Mouse (Mus musculus): ENCODE measurements around the gene Cttnbp2nl. TPM values are rescaled to one million over a fixed set of nuclear protein-coding genes. Genes with fewer than 3 reads are reported as not detected.

Cttnbp2nl gene
- polyA plus RNA-seq, 1 experiment from 2014 or later = 52.4 TPM

DNA sequence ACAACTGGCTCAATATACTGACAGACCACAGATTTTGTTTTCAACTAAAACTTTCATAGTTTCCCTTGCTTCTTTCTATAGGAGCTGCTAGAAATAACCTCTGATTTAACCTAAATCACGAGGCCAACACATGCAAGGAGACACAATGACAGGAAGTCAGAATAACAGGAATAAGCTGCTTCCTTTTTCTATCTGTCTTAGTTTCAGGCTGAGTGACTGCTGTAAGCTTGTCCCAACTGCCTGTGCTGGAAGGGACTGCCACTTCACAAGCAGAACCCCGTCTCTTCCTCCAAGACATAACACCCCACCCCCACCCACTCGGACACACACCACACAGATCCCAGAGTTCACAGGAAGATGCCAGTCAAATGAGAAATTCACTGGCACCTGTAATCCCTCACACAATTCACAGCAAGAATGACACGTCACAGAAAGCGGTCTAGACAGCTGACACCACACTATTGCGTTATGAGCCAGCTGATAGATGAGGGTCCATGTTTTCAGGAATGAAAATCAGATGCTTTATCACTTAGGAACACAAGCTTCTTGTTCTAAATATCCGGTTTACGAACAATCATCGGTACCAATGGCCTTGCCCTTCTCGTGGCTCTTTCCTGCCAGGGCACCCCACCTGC, 29.5 kb downstream of the Cttnbp2nl start:
- Histone ChIP-seq H3K9me3 (no peaks in the 10 kb centered on the region), H3K27ac (replicated peaks) (no peak overlapping the region), H3K27me3 (replicated peaks; ENCODE audit: low read depth, poor library complexity, severe bottlenecking) (no peaks in the 10 kb centered on the region), H3K36me3 (replicated peaks) (peaks cover 71% of the 10 kb centered on the region), H3K4me3 (no peak overlapping the region), H3K4me1 (peaks cover 11% of the 10 kb centered on the region)
- no peak for DNase-seq (ENCODE audit: low spot score)
- WGBS = 87% methylated on average over 10 of the region's 10 CpGs

DNA sequence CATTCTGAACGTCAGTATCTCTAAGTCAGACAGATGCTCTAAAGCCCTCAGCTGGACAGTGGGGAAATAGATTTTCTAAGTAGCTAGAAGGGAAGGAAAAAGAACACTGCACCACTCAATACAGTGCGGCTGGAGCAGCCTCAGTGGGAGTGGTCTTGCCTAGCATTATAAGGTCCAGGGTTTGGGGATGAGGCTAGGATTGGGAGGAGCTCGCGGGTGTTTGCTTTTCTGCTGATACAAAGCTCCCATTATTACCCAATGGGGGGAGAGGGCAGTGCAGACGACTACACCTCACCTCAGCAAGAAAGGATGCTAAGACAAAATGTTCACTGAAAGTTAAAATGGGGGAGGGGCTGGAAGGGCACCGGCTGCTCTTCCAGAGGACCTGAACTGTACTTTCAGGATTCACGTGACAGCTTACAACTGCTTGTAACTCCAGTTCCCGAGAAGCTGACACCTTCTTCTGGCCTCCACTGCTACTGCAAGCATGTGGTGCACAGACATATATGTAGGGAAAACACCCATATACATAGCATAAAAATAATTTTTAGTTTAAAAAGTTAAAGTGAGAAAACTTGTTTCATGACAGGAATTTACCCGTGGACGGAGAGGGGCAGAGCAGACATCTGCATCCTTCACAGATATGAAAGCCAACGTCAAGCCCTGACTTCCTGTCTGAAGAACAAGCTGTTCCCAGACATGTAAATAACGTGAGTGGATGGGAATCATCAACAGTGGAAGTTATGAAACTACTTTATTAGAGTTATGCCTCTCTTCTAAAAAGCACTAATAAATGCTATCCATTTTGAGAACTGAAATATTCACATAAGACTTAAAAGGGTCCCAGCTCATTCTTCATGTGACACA, 32.9 kb downstream of the Cttnbp2nl start:
- H3K36me3 ChIP-seq (replicated peaks) = peaks cover 72% of the 10 kb centered on the region
- no peaks in the 10 kb centered on the region for H3K27me3 ChIP-seq (replicated peaks; ENCODE audit: low read depth, poor library complexity, severe bottlenecking)
- 53% methylated on average over 12 of the region's 12 CpGs for WGBS
- no peak overlapping the region for H3K4me3 ChIP-seq
- no peaks in the 10 kb centered on the region for H3K9me3 ChIP-seq
- DNase-seq (ENCODE audit: low spot score) = no peak
- no peak overlapping the region for H3K27ac ChIP-seq (replicated peaks)
- H3K4me1 ChIP-seq = peaks cover 17% of the 10 kb centered on the region

DNA sequence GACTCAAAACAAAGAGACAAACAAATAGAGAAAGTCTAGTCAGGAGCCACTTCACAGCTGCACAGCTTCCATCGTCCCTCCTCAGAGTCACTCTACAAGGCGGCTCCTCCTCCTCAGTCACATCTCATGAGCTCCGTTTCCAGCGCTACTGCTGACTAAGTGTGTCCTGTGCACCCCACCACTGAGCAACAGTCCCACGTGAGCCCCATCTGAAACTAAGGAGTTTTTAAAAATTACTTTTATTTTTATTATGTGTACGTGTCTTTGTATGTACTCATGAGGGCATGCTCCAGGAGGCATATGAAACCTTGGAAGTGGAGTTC, 34.2 kb downstream of the Cttnbp2nl start:
- peaks cover 69% of the 10 kb centered on the region for H3K36me3 ChIP-seq (replicated peaks)
- no peak for DNase-seq (ENCODE audit: low spot score)
- WGBS = 88% methylated on average over 6 of the region's 6 CpGs
- H3K4me3 ChIP-seq = no peak overlapping the region
- H3K27me3 ChIP-seq (replicated peaks; ENCODE audit: low read depth, poor library complexity, severe bottlenecking) = no peaks in the 10 kb centered on the region
- peaks cover 17% of the 10 kb centered on the region for H3K4me1 ChIP-seq
- H3K9me3 ChIP-seq = no peaks in the 10 kb centered on the region
- no peak overlapping the region for H3K27ac ChIP-seq (replicated peaks)

DNA sequence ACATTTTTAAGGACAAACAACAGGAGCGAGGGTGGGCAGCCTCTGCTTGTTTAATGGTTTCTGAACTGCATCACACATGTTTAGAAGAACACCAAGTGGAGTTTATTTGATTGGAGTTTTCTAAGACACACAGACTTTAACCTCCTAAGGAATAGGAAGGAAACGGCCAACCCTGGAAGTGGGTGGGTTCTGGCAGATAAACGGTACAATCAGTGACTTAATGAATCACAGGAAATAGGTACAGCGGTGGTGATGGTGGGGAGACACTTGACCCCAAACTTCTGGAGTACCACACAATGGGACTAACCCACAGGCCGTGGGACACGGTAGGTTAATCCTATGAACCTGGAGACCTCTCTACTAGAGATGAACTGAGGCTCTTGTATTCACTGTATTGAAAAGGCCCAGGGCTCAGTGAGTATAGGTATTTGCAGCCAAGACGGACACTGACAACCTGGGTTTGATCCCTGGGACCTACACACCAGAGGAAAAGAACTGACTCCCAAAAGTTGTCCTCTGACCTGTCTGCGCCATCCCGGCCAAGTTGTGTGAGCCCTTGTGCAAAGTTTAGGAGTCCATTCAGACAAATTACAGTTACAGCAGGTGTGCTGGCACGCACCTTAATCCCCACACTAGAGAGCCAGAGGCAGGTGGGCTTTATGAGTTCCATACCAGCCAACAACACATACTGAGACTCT, 34.7 kb downstream of the Cttnbp2nl start:
- Histone ChIP-seq H3K27me3 (replicated peaks; ENCODE audit: low read depth, poor library complexity, severe bottlenecking) (no peaks in the 10 kb centered on the region), H3K4me3 (no peak overlapping the region), H3K27ac (replicated peaks) (no peak overlapping the region), H3K36me3 (replicated peaks) (peaks cover 64% of the 10 kb centered on the region), H3K9me3 (no peaks in the 10 kb centered on the region), H3K4me1 (peaks cover 17% of the 10 kb centered on the region)
- DNase-seq (ENCODE audit: low spot score) = no peak
- WGBS = 84% methylated on average over 10 of the region's 10 CpGs

DNA sequence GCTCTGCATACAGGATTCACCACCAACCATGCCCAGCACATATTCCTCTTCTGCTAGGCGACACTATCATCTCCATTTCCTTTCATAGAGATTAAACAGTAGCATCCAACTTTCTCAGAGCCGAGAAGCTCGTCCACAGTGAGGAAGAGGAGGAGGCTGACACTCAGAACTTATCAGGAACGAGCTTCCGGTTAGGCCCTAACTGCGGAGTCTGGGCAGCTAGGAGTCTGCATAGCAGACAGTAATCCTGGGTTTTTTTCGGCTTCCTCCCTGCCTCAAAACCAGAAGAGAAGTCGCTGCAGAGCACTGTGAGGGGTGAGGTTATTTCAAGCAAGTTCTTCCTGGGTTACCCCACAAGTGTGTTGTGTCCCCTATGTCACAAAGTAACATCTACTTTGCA, 35.6 kb downstream of the Cttnbp2nl start:
- no peak overlapping the region for H3K4me3 ChIP-seq
- peaks cover 60% of the 10 kb centered on the region for H3K36me3 ChIP-seq (replicated peaks)
- no peaks in the 10 kb centered on the region for H3K9me3 ChIP-seq
- WGBS = 91% methylated on average over 8 of the region's 8 CpGs
- H3K27ac ChIP-seq (replicated peaks) = no peak overlapping the region
- peaks cover 17% of the 10 kb centered on the region for H3K4me1 ChIP-seq
- no peaks in the 10 kb centered on the region for H3K27me3 ChIP-seq (replicated peaks; ENCODE audit: low read depth, poor library complexity, severe bottlenecking)
- DNase-seq (ENCODE audit: low spot score) = no peak

DNA sequence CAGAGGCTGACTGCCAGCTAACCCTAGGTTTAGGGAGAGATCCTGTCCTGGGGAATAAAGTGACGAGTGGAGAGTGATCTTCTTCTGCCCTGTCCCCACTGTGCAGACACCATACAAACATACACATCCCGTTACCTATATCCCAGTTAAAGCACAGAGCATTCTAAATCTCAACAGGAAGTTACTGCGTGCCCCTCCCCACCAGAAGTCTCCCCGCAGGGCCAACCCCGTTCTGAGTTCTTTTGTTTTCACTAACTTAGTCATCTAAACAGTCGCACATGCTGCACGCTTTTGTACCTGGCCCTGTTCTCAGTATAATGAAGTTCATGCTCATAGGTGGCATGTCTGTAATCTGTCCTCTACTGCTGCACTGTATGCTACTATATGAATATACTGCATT, 36.7 kb downstream of the Cttnbp2nl start:
- Histone ChIP-seq H3K4me1 (peaks cover 17% of the 10 kb centered on the region), H3K27me3 (replicated peaks; ENCODE audit: low read depth, poor library complexity, severe bottlenecking) (no peaks in the 10 kb centered on the region), H3K9me3 (no peaks in the 10 kb centered on the region), H3K36me3 (replicated peaks) (peaks cover 62% of the 10 kb centered on the region), H3K4me3 (no peak overlapping the region), H3K27ac (replicated peaks) (no peak overlapping the region)
- 77% methylated on average over 7 of the region's 7 CpGs for WGBS
- no peak for DNase-seq (ENCODE audit: low spot score)

DNA sequence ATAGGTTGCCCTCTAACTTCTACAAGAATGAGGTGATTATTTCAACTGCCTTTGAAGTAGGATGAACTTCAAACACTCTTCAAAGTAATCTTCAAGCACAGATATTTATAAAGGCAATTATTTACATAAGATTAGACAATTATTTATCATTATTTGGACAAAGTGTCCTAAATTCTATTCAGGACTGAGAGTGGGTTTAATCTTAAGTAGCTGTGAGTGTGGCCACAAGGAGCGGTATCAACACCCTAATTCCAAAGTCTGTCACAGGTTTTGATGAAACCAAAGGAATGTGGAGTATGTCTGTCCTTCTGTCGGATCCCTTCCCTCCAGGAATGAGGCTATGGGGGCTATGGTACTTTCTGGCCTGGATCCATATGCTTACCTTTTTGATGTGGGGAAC, 38.0 kb downstream of the Cttnbp2nl start:
- no peak for DNase-seq (ENCODE audit: low spot score)
- no peak overlapping the region for H3K4me3 ChIP-seq
- no peak overlapping the region for H3K27ac ChIP-seq (replicated peaks)
- H3K4me1 ChIP-seq = peaks cover 9% of the 10 kb centered on the region
- H3K27me3 ChIP-seq (replicated peaks; ENCODE audit: low read depth, poor library complexity, severe bottlenecking) = no peaks in the 10 kb centered on the region
- no peaks in the 10 kb centered on the region for H3K9me3 ChIP-seq
- peaks cover 72% of the 10 kb centered on the region for H3K36me3 ChIP-seq (replicated peaks)
- WGBS = 81% methylated on average over 2 of the region's 2 CpGs

DNA sequence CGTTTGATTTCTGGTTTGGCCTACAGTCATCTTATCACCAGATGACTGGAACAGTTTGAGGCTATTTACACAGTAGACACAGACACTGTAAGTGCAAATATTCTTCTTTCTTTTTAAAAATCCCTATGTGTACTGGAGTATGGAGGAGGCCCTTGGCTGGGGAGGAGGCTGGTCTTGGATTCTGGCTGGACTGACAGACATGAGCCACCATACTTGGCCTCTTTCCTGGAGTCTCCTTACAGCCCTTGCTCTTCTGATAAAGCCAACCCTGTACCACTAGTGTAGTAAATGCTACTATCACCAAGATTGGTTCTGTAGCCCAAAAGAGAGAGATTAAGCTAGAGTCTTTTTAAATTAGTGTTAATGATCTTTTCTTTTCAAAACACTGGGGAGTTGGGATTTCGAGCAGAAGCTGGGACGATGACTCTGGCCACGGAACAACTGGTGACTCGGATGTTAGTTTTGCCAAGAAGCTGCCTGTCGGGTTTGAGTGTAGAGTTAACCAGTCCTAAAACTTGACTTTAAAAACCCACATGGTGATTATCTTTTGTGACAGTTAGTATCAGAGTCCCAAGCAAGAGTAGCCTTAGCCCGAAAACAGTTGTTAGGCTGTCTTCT, 40.1 kb downstream of the Cttnbp2nl start:
- Histone ChIP-seq H3K27me3 (replicated peaks; ENCODE audit: low read depth, poor library complexity, severe bottlenecking) (no peaks in the 10 kb centered on the region), H3K27ac (replicated peaks) (no peak overlapping the region), H3K36me3 (replicated peaks) (peaks cover 82% of the 10 kb centered on the region), H3K4me3 (no peak overlapping the region), H3K9me3 (no peaks in the 10 kb centered on the region), H3K4me1 (peaks cover 6% of the 10 kb centered on the region; the same call in 1 of the 2 replicates)
- no peak for DNase-seq (ENCODE audit: low spot score)
- WGBS = 95% methylated on average over 7 of the region's 7 CpGs

DNA sequence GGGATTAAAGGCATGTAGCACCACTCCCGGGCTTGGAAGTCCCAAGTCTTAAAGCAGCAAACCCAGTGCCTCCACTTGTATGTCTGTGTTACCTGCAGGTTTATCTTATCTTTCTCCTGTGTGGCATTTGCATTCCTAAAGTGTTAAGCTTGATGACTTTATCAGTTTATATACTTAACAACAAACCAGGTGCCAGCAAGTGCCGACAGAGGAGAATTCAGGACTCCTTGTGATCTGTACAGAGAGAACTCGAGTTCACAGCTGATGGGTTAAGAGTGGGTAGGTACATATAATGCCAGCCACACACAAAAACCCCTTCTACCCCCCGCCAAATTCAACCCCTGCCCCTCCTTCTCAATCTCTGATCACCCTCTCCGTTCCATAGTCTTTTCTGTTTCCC, 41.1 kb downstream of the Cttnbp2nl start:
- H3K4me3 ChIP-seq = no peak overlapping the region
- DNase-seq (ENCODE audit: low spot score) = no peak
- no peak overlapping the region for H3K27ac ChIP-seq (replicated peaks)
- H3K27me3 ChIP-seq (replicated peaks; ENCODE audit: low read depth, poor library complexity, severe bottlenecking) = no peaks in the 10 kb centered on the region
- WGBS = 90% methylated on average over 5 of the region's 5 CpGs
- H3K4me1 ChIP-seq = peaks cover 4% of the 10 kb centered on the region; the same call in 1 of the 2 replicates
- H3K36me3 ChIP-seq (replicated peaks) = peaks cover 85% of the 10 kb centered on the region
- H3K9me3 ChIP-seq = no peaks in the 10 kb centered on the region

DNA sequence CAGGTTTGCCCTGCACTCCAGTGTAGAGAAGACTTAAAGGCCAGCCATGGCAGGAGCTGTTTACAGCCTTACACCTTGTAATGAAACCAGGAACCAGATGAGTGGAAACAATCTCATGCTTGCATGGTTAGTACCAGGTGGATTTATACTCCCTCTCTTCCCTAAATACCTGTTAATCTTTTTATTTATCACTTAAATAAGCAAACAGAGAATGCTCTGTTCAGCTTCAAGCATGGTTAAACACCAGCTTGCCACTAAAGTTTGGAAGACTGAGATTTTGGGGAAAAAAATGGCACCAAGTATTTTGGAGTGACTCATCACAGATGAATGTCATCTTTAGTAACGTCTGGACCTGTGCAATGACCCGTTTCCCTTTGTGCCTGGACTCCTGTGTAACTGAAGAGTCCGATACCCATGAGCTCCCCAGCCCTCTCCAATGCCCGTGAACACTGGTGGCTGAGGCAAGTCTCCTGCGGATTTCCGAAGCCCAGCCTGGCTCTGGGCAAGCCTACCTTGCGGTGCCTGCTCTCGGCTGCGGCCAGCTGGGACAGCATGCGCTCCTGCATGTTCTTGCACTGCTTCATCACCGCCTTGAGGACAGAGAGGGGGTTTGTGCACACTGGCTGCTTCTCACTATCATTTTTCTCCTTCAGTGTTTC, 42.1 kb downstream of the Cttnbp2nl start:
- H3K36me3 ChIP-seq (replicated peaks) = peaks cover 87% of the 10 kb centered on the region
- 91% methylated on average over 11 of the region's 11 CpGs for WGBS

DNA sequence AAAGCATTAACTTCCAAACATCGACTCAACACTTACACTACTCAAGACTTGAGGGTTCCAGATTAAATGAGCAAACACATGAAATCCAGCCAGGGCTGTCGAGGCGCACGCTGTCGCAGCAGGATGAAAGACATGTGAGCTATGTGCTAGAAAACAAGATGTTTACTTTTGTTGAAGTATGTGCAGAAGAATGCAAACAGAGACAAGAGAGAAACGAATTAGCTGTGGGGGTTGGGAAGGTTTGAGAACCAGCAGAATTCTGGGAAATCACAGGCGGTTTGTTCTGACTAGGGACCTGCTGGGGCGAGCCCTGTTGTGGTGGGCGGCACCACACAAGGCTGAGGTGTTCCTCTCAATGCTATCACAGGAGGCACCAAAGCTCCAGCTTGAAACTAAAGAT, 44.9 kb downstream of the Cttnbp2nl start:
- Histone ChIP-seq H3K9me3 (no peaks in the 10 kb centered on the region), H3K4me3 (no peak overlapping the region), H3K27me3 (replicated peaks; ENCODE audit: low read depth, poor library complexity, severe bottlenecking) (no peaks in the 10 kb centered on the region), H3K27ac (replicated peaks) (no peak overlapping the region), H3K4me1 (no peaks in the 10 kb centered on the region), H3K36me3 (replicated peaks) (peaks cover 96% of the 10 kb centered on the region)
- no peak for DNase-seq (ENCODE audit: low spot score)
- WGBS = 90% methylated on average over 9 of the region's 9 CpGs

More for the DNA sequence above, 42.1 kb downstream of the Cttnbp2nl start:
- Histone ChIP-seq H3K4me1 (no peaks in the 10 kb centered on the region), H3K9me3 (no peaks in the 10 kb centered on the region), H3K27ac (replicated peaks) (no peak overlapping the region), H3K4me3 (no peak overlapping the region), H3K27me3 (replicated peaks; ENCODE audit: low read depth, poor library complexity, severe bottlenecking) (no peaks in the 10 kb centered on the region)
- DNase-seq (ENCODE audit: low spot score) = no peak

DNA sequence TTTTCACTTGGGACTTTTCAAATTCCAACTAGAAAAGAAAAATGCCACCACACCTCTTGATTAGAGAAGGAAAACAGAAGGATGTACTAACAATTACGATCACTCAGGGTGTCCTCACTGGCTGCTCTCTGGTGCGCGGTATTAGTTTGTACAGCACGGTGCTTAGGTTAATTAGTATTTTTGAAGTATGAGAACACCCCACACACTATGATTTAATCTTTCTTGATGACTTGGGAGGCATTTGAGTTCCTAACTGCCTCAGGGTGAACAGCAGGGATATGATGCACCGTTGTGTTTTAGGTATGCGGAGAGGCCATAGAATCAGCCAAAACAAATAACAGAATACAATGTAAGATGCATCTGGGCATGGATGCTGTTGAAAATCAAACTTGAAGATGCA, 46.8 kb downstream of the Cttnbp2nl start:
- H3K36me3 ChIP-seq (replicated peaks) = peaks cover 99% of the 10 kb centered on the region
- WGBS = 93% methylated on average over 6 of the region's 6 CpGs
- DNase-seq (ENCODE audit: low spot score) = no peak

More for the DNA sequence above, 46.8 kb downstream of the Cttnbp2nl start:
- H3K4me3 ChIP-seq = no peak overlapping the region
- H3K27me3 ChIP-seq (replicated peaks; ENCODE audit: low read depth, poor library complexity, severe bottlenecking) = no peaks in the 10 kb centered on the region
- no peak overlapping the region for H3K27ac ChIP-seq (replicated peaks)
- H3K9me3 ChIP-seq = no peaks in the 10 kb centered on the region
- peaks cover 3% of the 10 kb centered on the region; the same call in 1 of the 2 replicates for H3K4me1 ChIP-seq
